20 mouse cellular contexts compared by ENCODE assay signal in genomic region chr5:64173302-64173701, GRCm38 (mm10). TPM values are rescaled to one million over a fixed set of nuclear protein-coding genes. Genes with fewer than 3 reads are reported as not detected.
A peak's percentile ranks its signal among the peaks of the same experiment; 100 is the strongest.
DNase-seq lines count a peak whose midpoint lies in the region; ATAC-seq and TF ChIP-seq lines count a peak whose summit lies in the region.
"Had no signal": no experiment of that assay in that cellular context is flagged by ENCODE, and none has a peak within 500 bp of the region (broad histone marks: within the 10 kb centered on the region; RNA-seq: fewer than 3 reads in every experiment).

No protein-coding gene starts in this region.

- no peak overlapping the region for H3K4me3 ChIP-seq in embryonic facial prominence, embryonic 14.5 days (ENCODE audit: low read depth, low read length)
- no peak overlapping the region for H3K4me3 ChIP-seq in embryonic facial prominence, embryonic 10.5 days
- no peak overlapping the region for H3K4me3 ChIP-seq in midbrain, embryonic 11.5 days (ENCODE audit: low read depth, low read length)
- no peak overlapping the region for H3K4me3 ChIP-seq in midbrain, embryonic 10.5 days
- H3K4me3 ChIP-seq in limb, embryonic 10.5 days = no peak overlapping the region
- no peak overlapping the region for H3K4me3 ChIP-seq in midbrain, postnatal 0 days (ENCODE audit: low read depth, low read length)
- H3K4me3 ChIP-seq: forebrain, embryonic 15.5 days; heart, embryonic 10.5 days had no signal

- WGBS in embryonic facial prominence, embryonic 14.5 days = 78% methylated on average over 16 of the region's 16 CpGs
- WGBS in embryonic facial prominence, embryonic 10.5 days = 84% methylated on average over 16 of the region's 16 CpGs
- WGBS in midbrain, embryonic 11.5 days = 78% methylated on average over 16 of the region's 16 CpGs
- WGBS in midbrain, embryonic 10.5 days = 81% methylated on average over 16 of the region's 16 CpGs
- 84% methylated on average over 16 of the region's 16 CpGs for WGBS in limb, embryonic 10.5 days
- 64% methylated on average over 16 of the region's 16 CpGs for WGBS in midbrain, postnatal 0 days

- no peak for DNase-seq in embryonic facial prominence, embryonic 14.5 days (ENCODE audit: low spot score)
- DNase-seq in embryonic facial prominence, embryonic 10.5 days (ENCODE audit: low spot score) = no peak
- peak; percentile 56 for DNase-seq in midbrain, embryonic 11.5 days (ENCODE audit: low spot score, missing footprints)
- DNase-seq in midbrain, embryonic 10.5 days (ENCODE audit: low spot score) = no peak
- no peak for DNase-seq in limb, embryonic 10.5 days (ENCODE audit: low spot score)
- peak; percentile 33 for DNase-seq in midbrain, postnatal 0 days (ENCODE audit: low spot score)
- DNase-seq in left cerebral cortex, adult 11 months (ENCODE audit: low spot score) = no peak
- DNase-seq in retina, postnatal 1 day = no peak
- DNase-seq: adrenal gland, postnatal 14 days; B cell, adult 2 months; cerebellum, adult 18-20 months; cerebellum, postnatal 10 days; heart, adult 18-20 months; heart, postnatal 10 days; heart, postnatal 4 days had no signal

- no peak for TF ChIP-seq CTCF in midbrain, postnatal 0 days (IDR thresholded peaks at IDR 0.05)

- no peaks in the 10 kb centered on the region for H3K4me1 ChIP-seq in embryonic facial prominence, embryonic 14.5 days (ENCODE audit: control insufficient read depth, insufficient read depth, low read length)
- peaks cover 6% of the 10 kb centered on the region; the same call in 1 of the 2 replicates for H3K4me1 ChIP-seq in embryonic facial prominence, embryonic 10.5 days
- no peaks in the 10 kb centered on the region for H3K4me1 ChIP-seq in midbrain, embryonic 11.5 days (ENCODE audit: control insufficient read depth, insufficient read depth, low read length)
- 0 out of 2 replicates have a peak, but pooled peaks cover 3% of the 10 kb centered on the region for H3K4me1 ChIP-seq in midbrain, embryonic 10.5 days
- no peaks in the 10 kb centered on the region for H3K4me1 ChIP-seq in limb, embryonic 10.5 days
- H3K4me1 ChIP-seq in midbrain, postnatal 0 days (ENCODE audit: insufficient read depth, low read length) = no peaks in the 10 kb centered on the region
- H3K4me1 ChIP-seq: heart, embryonic 10.5 days had no signal

- H3K9ac ChIP-seq in embryonic facial prominence, embryonic 14.5 days (ENCODE audit: low read depth, low read length) = no peak overlapping the region
- H3K9ac ChIP-seq in midbrain, embryonic 11.5 days (ENCODE audit: low read length) = no peak overlapping the region
- H3K9ac ChIP-seq in midbrain, postnatal 0 days (replicated peaks; ENCODE audit: low read length, poor library complexity, severe bottlenecking) = no peak overlapping the region
- H3K9ac ChIP-seq: forebrain, embryonic 15.5 days had no signal

- peak; percentile 12; the same call in 1 of the 2 replicates for ATAC-seq in embryonic facial prominence, embryonic 14.5 days (ENCODE audit: low read depth)
- ATAC-seq in midbrain, embryonic 11.5 days (ENCODE audit: low FRiP score) = no peak
- no peak for ATAC-seq in midbrain, postnatal 0 days (ENCODE audit: low FRiP score)
- ATAC-seq: activated CD4-positive, CD25-positive, alpha-beta regulatory T cell, adult 4 months; CD4-positive, CD25-positive, alpha-beta regulatory T cell, adult 4 months; forebrain, embryonic 15.5 days; Patski had no signal

- no peak overlapping the region for H3K27ac ChIP-seq in embryonic facial prominence, embryonic 14.5 days (replicated peaks; ENCODE audit: low read depth, low read length)
- no peak overlapping the region for H3K27ac ChIP-seq in embryonic facial prominence, embryonic 10.5 days (replicated peaks)
- H3K27ac ChIP-seq in midbrain, embryonic 11.5 days (ENCODE audit: low read depth, low read length) = no peak overlapping the region
- no peak overlapping the region for H3K27ac ChIP-seq in midbrain, embryonic 10.5 days (replicated peaks)
- 0 out of 2 replicates have a peak overlapping the region, but pooled peaks have one; percentile 9 for H3K27ac ChIP-seq in limb, embryonic 10.5 days
- no peak overlapping the region for H3K27ac ChIP-seq in midbrain, postnatal 0 days (ENCODE audit: low read depth, low read length)
- H3K27ac ChIP-seq: forebrain, embryonic 15.5 days; heart, embryonic 10.5 days had no signal

- no peaks in the 10 kb centered on the region for H3K27me3 ChIP-seq in embryonic facial prominence, embryonic 14.5 days (replicated peaks; ENCODE audit: control insufficient read depth, insufficient read depth, low read length)
- no peaks in the 10 kb centered on the region for H3K27me3 ChIP-seq in embryonic facial prominence, embryonic 10.5 days (replicated peaks; ENCODE audit: low read depth, poor library complexity, severe bottlenecking)
- no peaks in the 10 kb centered on the region for H3K27me3 ChIP-seq in midbrain, embryonic 11.5 days (ENCODE audit: control insufficient read depth, insufficient read depth, low read length)
- no peaks in the 10 kb centered on the region for H3K27me3 ChIP-seq in midbrain, embryonic 10.5 days (ENCODE audit: low read depth, poor library complexity, severe bottlenecking)
- H3K27me3 ChIP-seq in limb, embryonic 10.5 days (ENCODE audit: low read depth, poor library complexity, severe bottlenecking) = no peaks in the 10 kb centered on the region
- H3K27me3 ChIP-seq in midbrain, postnatal 0 days (ENCODE audit: insufficient read depth, low read length) = no peaks in the 10 kb centered on the region
- H3K27me3 ChIP-seq: forebrain, embryonic 15.5 days; Patski had no signal

- H3K4me2 ChIP-seq in embryonic facial prominence, embryonic 14.5 days (ENCODE audit: low read depth, low read length) = no peak overlapping the region
- no peak overlapping the region for H3K4me2 ChIP-seq in midbrain, embryonic 11.5 days
- H3K4me2 ChIP-seq in midbrain, postnatal 0 days (ENCODE audit: low read depth, low read length, poor library complexity, severe bottlenecking) = no peak overlapping the region
- H3K4me2 ChIP-seq: forebrain, embryonic 15.5 days had no signal

- H3K36me3 ChIP-seq in embryonic facial prominence, embryonic 14.5 days (ENCODE audit: control insufficient read depth, insufficient read depth, low read length) = no peaks in the 10 kb centered on the region
- no peaks in the 10 kb centered on the region for H3K36me3 ChIP-seq in embryonic facial prominence, embryonic 10.5 days (replicated peaks)
- no peaks in the 10 kb centered on the region for H3K36me3 ChIP-seq in midbrain, embryonic 11.5 days (ENCODE audit: control insufficient read depth, insufficient read depth, low read length)
- H3K36me3 ChIP-seq in midbrain, embryonic 10.5 days = no peaks in the 10 kb centered on the region
- H3K36me3 ChIP-seq in limb, embryonic 10.5 days = no peaks in the 10 kb centered on the region
- H3K36me3 ChIP-seq in midbrain, postnatal 0 days (ENCODE audit: insufficient read depth, low read length) = no peaks in the 10 kb centered on the region
- H3K36me3 ChIP-seq: forebrain, embryonic 15.5 days; heart, embryonic 10.5 days had no signal

- no peaks in the 10 kb centered on the region for H3K9me3 ChIP-seq in embryonic facial prominence, embryonic 14.5 days (ENCODE audit: control insufficient read depth, low read length)
- H3K9me3 ChIP-seq in embryonic facial prominence, embryonic 10.5 days = no peaks in the 10 kb centered on the region
- H3K9me3 ChIP-seq in midbrain, embryonic 11.5 days (ENCODE audit: control insufficient read depth, low read length) = no peaks in the 10 kb centered on the region
- H3K9me3 ChIP-seq in midbrain, embryonic 10.5 days (replicated peaks) = no peaks in the 10 kb centered on the region
- no peaks in the 10 kb centered on the region for H3K9me3 ChIP-seq in limb, embryonic 10.5 days (replicated peaks)
- H3K9me3 ChIP-seq in midbrain, postnatal 0 days (ENCODE audit: low read length) = no peaks in the 10 kb centered on the region
- H3K9me3 ChIP-seq: forebrain, embryonic 15.5 days; heart, embryonic 10.5 days had no signal

RNA-seq across cellular contexts. Expression of gene Tbc1d1, which starts 17.2 kb away (rescaled TPM):
- 19.1 and 21.5 TPM in 2 replicates for polyA plus RNA-seq in embryonic facial prominence, embryonic 14.5 days (2014; fragmentation: Nextera tagmentation; extraction: Ambion mirVana)
- polyA plus RNA-seq in embryonic facial prominence, embryonic 10.5 days (2016; fragmentation: Nextera tagmentation; extraction: Ambion mirVana) = 32.9 TPM in 2 replicates
- polyA plus RNA-seq in midbrain, embryonic 11.5 days (2014; fragmentation: Nextera tagmentation; extraction: Ambion mirVana) = 18.6 and 21.0 TPM in 2 replicates
- polyA plus RNA-seq in midbrain, embryonic 10.5 days (2016; fragmentation: Nextera tagmentation; extraction: Ambion mirVana) = 22.2 and 22.4 TPM in 2 replicates
- 31.8 and 35.0 TPM in 2 replicates for polyA plus RNA-seq in limb, embryonic 10.5 days (2016; fragmentation: Nextera tagmentation; extraction: Ambion mirVana)
- total RNA-seq in midbrain, postnatal 0 days (2014; rRNA removed) = 11.3 and 11.8 TPM in 2 replicates
- 5.1 and 5.6 TPM in 2 replicates for polyA plus RNA-seq in midbrain, postnatal 0 days (2015; fragmentation: Nextera tagmentation; extraction: Ambion mirVana)

Comparison
In these comparisons a context has a peak if more than half of its experiments do, and no peak if none do; other contexts are left out.
1. DNase-seq: peak in midbrain, embryonic 11.5 days (single experiment) and midbrain, postnatal 0 days (single experiment); none in embryonic facial prominence, embryonic 14.5 days (single experiment), embryonic facial prominence, embryonic 10.5 days (single experiment), midbrain, embryonic 10.5 days (single experiment), limb, embryonic 10.5 days (single experiment), left cerebral cortex, adult 11 months (single experiment) and retina, postnatal 1 day (single experiment).